Mouse (Mus musculus) activated CD4-positive, CD25-positive, alpha-beta regulatory T cell (primary cell): ENCODE data around the gene Txndc9. TPM values are rescaled to one million over a fixed set of nuclear protein-coding genes. Genes with fewer than 3 reads are reported as not detected.

ENCODE experiments used
- polyA plus RNA-seq, 2 experiments: library from polyadenylated mRNA; unstranded; fragments of 100-300 nt; shearing (Covaris generic); gene quantifications; one replicate each; pipeline ENCODE4 v1.2.1; 2017

Txndc9 gene
- 10 to 100 TPM; 98.7 to 99.6 TPM for polyA plus RNA-seq

GRCm38 (mm10) chr1:37997867-37998266 is at the start of gene Txndc9, which contains the start of gene Eif5b:
Txndc9 (minus strand) TSS chr1:37997893.
Eif5b (plus strand) TSS chr1:37998010.

GRCm38 (mm10) chr1:37957659-37958058 is 40.0 kb downstream of the Txndc9 start, which contains the start of gene Lyg1:
Lyg1 (minus strand) TSS chr1:37957759.

Other genes starting within 250 kb of the Txndc9 start
- 1 to 10 TPM; 1.9 to 2.1 TPM for gene Tsga10, start 131.5 kb downstream of the Txndc9 start, polyA plus RNA-seq
- gene Lipt1, start 126.2 kb downstream of the Txndc9 start, polyA plus RNA-seq = 1 to 10 TPM; 2.8 to 7.0 TPM
- gene Mitd1, start 107.5 kb downstream of the Txndc9 start, polyA plus RNA-seq = 10 to 100 TPM; 82.4 to 92.7 TPM
- 100 to 1,000 TPM; 154 to 229 TPM for gene Mrpl30, start 107.4 kb downstream of the Txndc9 start, polyA plus RNA-seq
- not detected for gene Lyg2, start 81.4 kb downstream of the Txndc9 start, polyA plus RNA-seq
- gene Lyg1, start 40.1 kb downstream of the Txndc9 start, polyA plus RNA-seq = not detected
- gene Eif5b, start 117 bp upstream of the Txndc9 start, polyA plus RNA-seq = 10 to 100 TPM; 17.2 to 24.3 TPM
- gene Rev1, start 131.9 kb upstream of the Txndc9 start, polyA plus RNA-seq = 10 to 100 TPM; 23.5 to 26.4 TPM